In genomic region chrX:143482866-143483265, GRCm38 (mm10) we compare ENCODE assay signal across 8 mouse cellular contexts. TPM values are rescaled to one million over a fixed set of nuclear protein-coding genes. Genes with fewer than 3 reads are reported as not detected.
DNase-seq lines count a peak whose midpoint lies in the region.

No protein-coding gene starts in this region.

- peak; percentile 100 for DNase-seq in ZHBTc4 (ENCODE audit: low read depth, low spot score)
- peak; percentile 100 for DNase-seq in embryo, embryonic 11.5 days (ENCODE audit: low read depth, low spot score)
- peak; percentile 95 for DNase-seq in gastrocnemius, postnatal 25 days
- DNase-seq in hindlimb bud, embryonic 11.5 days (ENCODE audit: extremely low spot score, low read depth, low spot score) = peak; percentile 100
- peak; percentile 100 for DNase-seq in left cerebral cortex, adult 18-20 months (ENCODE audit: low spot score in 2 of 2)
- peak; percentile 100 for DNase-seq in lung, postnatal 25 days (ENCODE audit: low spot score)
- DNase-seq in retina, postnatal 1 day = peak; percentile 100
- peak; percentile 96 to 100 for DNase-seq in urinary bladder, adult 18-20 months (ENCODE audit: low spot score in 2 of 2)

RNA-seq across cellular contexts. Expression of gene Pak3, which starts 35.5 kb away (rescaled TPM):
- total RNA-seq in gastrocnemius, postnatal 25 days (2021) = under 1 TPM; 0.46 to 0.70 TPM
- total RNA-seq in left cerebral cortex, adult 18-20 months (2021) = 100 to 1,000 TPM; 132 to 133 TPM

Comparison
In these comparisons a context has a peak if more than half of its experiments do, and no peak if none do; other contexts are left out.
1. Peak in every context shown above with its lines: DNase-seq.
2. RNA of gene Pak3, which starts 35.5 kb away (total RNA-seq): 132 to 133 TPM in left cerebral cortex, adult 18-20 months; 0.46 to 0.70 TPM in gastrocnemius, postnatal 25 days; every median in the first group is over 10 times any median in the second.